Mouse (Mus musculus): ENCODE results near the gene Prpf40a. TPM values are rescaled to one million over a fixed set of nuclear protein-coding genes. Genes with fewer than 3 reads are reported as not detected.

Prpf40a gene
- total RNA-seq, 2 experiments from 2014 or later = 67.2 to 67.8 TPM

DNA sequence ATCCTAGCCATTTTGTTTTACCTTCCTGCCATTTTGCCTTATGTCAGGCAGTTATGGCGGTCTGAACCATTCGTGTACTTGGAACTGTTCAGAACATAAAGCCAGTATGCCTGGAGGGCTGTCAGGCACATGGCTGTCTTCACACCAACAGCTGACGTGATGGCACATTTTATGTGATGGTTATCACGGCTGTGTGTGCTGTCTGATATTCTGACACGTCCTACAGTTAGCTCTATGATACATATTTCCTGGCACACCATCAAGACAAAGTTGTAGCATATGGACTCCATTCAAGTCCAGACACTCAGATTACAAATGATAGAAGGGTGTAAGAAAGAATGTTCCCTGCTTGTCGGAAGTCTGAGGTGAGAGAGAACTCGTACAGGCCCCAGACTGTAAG is 85.0 kb downstream of the Prpf40a start:
- DNase-seq = no peak

DNA sequence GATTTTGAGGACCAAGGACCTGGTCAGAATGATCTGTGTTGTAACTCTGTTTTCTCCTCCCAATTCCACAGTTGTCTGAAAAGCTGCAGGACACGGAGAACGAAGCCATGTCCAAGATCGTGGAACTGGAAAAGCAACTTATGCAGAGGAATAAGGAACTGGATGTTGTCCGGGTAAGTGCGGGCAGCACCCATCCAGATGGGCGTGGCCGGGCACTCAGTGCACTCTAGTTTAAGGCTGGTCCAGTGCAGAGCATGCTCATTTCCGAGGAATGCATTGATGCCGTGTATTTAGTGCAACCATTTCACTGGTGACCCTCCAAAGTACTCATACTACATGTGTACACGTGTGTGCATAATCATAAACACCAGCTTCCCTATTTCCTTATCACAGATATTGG is 85.7 kb downstream of the Prpf40a start:
- DNase-seq = no peak

GRCm38 (mm10) chr2:53102901-53103300 is 88.2 kb downstream of the Prpf40a start:
- peak; percentile 29 for DNase-seq

GRCm38 (mm10) chr2:53101885-53102740 is 89.0 kb downstream of the Prpf40a start:
- peak; percentile 18 for DNase-seq

GRCm38 (mm10) chr2:53100093-53100492 is 91.0 kb downstream of the Prpf40a start:
- no peak for DNase-seq

DNA sequence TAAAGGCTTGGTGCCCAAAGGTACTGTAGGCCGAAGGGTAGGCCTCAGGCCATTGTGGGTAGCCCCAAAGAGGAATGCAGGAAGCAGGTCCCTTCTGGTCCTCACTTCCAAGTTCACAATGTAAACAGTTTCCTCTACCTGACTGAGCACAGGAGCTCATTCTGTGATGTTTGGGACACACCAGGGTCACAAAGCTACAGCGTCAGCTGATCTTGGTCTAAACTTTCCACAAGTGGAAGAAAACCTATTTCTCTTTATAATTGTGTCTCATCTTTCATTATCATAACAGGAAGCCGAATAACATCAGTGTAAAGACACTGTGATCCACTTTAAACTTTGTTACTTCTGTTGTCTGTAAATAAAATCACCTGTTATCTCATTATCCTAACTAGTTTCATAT is 95.6 kb downstream of the Prpf40a start:
- DNase-seq = no peak

DNA sequence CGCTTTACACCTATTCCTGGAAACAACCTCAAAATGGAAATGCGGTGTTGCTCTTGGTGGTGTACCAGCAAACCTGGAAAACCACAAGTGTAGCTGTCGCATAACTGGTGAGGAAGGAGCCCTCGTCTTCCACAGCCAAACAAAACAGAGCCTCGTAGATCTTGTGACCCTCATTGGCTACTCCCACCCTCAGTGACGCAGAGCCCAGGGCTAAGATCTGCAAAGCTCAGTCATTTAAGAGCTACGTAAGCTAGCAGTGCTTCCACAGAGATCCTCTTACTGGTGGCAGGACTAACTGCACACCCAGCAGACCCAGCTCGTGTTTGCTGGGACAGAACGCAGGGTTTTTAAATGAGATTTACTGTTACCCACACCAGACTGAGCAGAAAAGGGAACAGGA is 96.1 kb downstream of the Prpf40a start:
- DNase-seq = no peak

GRCm38 (mm10) chr2:53088744-53089143 is 102.3 kb downstream of the Prpf40a start:
- DNase-seq = no peak

DNA sequence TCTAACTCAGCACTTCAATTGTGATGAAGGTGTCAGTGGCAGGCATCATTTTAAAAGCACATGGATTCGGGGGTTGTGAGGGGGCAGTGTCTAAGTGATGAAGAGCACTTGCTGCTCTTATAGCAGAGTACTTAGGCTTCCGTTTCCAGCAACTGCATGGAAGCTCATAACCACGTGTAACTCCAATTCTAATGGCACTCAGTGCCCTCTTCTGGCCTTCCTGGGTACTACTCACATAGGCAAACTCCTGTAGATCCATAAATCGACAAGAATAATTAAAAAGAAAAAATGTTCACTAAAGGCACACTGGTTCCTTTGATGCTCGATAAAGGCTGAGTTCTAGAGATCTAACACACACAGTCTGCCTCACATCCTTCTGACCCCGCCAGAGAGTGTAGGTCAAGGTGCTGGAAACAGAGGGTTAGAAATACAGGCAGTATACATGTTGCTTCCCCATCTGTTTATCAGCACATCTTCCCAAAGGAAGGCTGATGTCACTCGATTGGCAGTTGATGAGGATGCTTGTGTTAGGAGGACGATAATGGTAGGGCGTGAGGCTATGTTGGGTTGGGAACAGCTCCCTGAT is 105.4 kb downstream of the Prpf40a start:
- peak; percentile 75 for DNase-seq

Other genes with a start within 250 kb of the Prpf40a start
- 10 to 100 TPM; 30.3 to 35.1 TPM for gene Arl6ip6, start 442 bp upstream of the Prpf40a start, total RNA-seq (2021)

Measured in adrenal gland, postnatal 10 days (tissue).